Mouse (Mus musculus): Measurements from ENCODE around the gene Gsap. TPM values are rescaled to one million over a fixed set of nuclear protein-coding genes. Genes with fewer than 3 reads are reported as not detected.
"Not testable (repeated sequence)": the region's sequence is repeated elsewhere in the genome, so short reads cannot be mapped to it uniquely, and the experiment has no call there.

Gene Gsap
- total and polyA plus RNA-seq, 3 experiments, result 0.27 TPM; not detected in 2

- ATAC-seq (ENCODE audit: extremely low read depth, insufficient number of reproducible peaks, low FRiP score, poor library complexity, severe bottlenecking) (no peak), DNase-seq (ENCODE audit: low spot score) (no peak)
- peaks cover 28% of the 10 kb centered on the region for H3K27me3 ChIP-seq (ENCODE audit: insufficient read depth, low read length)
- no peaks in the 10 kb centered on the region for H3K4me1 ChIP-seq (ENCODE audit: insufficient read depth, low read depth, low read length)
- no peak for TF ChIP-seq TAL1 (conservative IDR thresholded peaks at IDR 0.05; ENCODE audit: low read depth, low read length)
- no peak for TF ChIP-seq GATA1 (IDR thresholded peaks at IDR 0.05; ENCODE audit: borderline replicate concordance, low read length)
- no peak for TF ChIP-seq GATA2 (IDR thresholded peaks at IDR 0.05; ENCODE audit: borderline replicate concordance, low read depth, low read length)
- no peak for TF ChIP-seq POLR2AphosphoS5 (IDR thresholded peaks at IDR 0.05; ENCODE audit: insufficient replicate concordance, low read depth, low read length)
- no peak for TF ChIP-seq CTCF (IDR thresholded peaks at IDR 0.05; ENCODE audit: low read depth, low read length)
- no peaks in the 10 kb centered on the region for H3K36me3 ChIP-seq (replicated peaks)
- H3K9me3 ChIP-seq (replicated peaks), result no peaks in the 10 kb centered on the region
- no peak overlapping the region for H3K4me3 ChIP-seq (ENCODE audit: low read depth, low read length)
These were observed 81.0 kb downstream of the Gsap start for GRCm38 (mm10) chr5:21267090-21267489.

GRCm38 (mm10) chr5:21269446-21269845 lies 83.4 kb downstream of the Gsap start:
- Histone ChIP-seq H3K36me3 (replicated peaks) (no peaks in the 10 kb centered on the region), H3K4me3 (ENCODE audit: low read depth, low read length) (no peak overlapping the region), H3K27me3 (ENCODE audit: insufficient read depth, low read length) (peaks cover 24% of the 10 kb centered on the region), H3K4me1 (ENCODE audit: insufficient read depth, low read depth, low read length) (no peaks in the 10 kb centered on the region), H3K9me3 (replicated peaks) (no peaks in the 10 kb centered on the region)
- no peak for TF ChIP-seq CTCF (IDR thresholded peaks at IDR 0.05; ENCODE audit: low read depth, low read length)
- TF ChIP-seq GATA2 (IDR thresholded peaks at IDR 0.05; ENCODE audit: borderline replicate concordance, low read depth, low read length), result no peak
- TF ChIP-seq TAL1 (conservative IDR thresholded peaks at IDR 0.05; ENCODE audit: low read depth, low read length), result no peak
- no peak for TF ChIP-seq GATA1 (IDR thresholded peaks at IDR 0.05; ENCODE audit: borderline replicate concordance, low read length)
- TF ChIP-seq POLR2AphosphoS5 (IDR thresholded peaks at IDR 0.05; ENCODE audit: insufficient replicate concordance, low read depth, low read length), result no peak
- DNase-seq (ENCODE audit: low spot score), result no peak
- ATAC-seq (ENCODE audit: extremely low read depth, insufficient number of reproducible peaks, low FRiP score, poor library complexity, severe bottlenecking), result no peak

GRCm38 (mm10) chr5:21270756-21271155 lies 84.7 kb downstream of the Gsap start:
- H3K27me3 ChIP-seq (ENCODE audit: insufficient read depth, low read length), result peaks cover 26% of the 10 kb centered on the region
- no peaks in the 10 kb centered on the region for H3K36me3 ChIP-seq (replicated peaks)
- DNase-seq (ENCODE audit: low spot score) (no peak), ATAC-seq (ENCODE audit: extremely low read depth, insufficient number of reproducible peaks, low FRiP score, poor library complexity, severe bottlenecking) (no peak)
- H3K4me1 ChIP-seq (ENCODE audit: insufficient read depth, low read depth, low read length), result no peaks in the 10 kb centered on the region
- no peak overlapping the region for H3K4me3 ChIP-seq (ENCODE audit: low read depth, low read length)
- no peaks in the 10 kb centered on the region for H3K9me3 ChIP-seq (replicated peaks)
- TF ChIP-seq GATA2 (IDR thresholded peaks at IDR 0.05; ENCODE audit: borderline replicate concordance, low read depth, low read length), result no peak
- no peak for TF ChIP-seq POLR2AphosphoS5 (IDR thresholded peaks at IDR 0.05; ENCODE audit: insufficient replicate concordance, low read depth, low read length)
- TF ChIP-seq CTCF (IDR thresholded peaks at IDR 0.05; ENCODE audit: low read depth, low read length), result no peak

DNA sequence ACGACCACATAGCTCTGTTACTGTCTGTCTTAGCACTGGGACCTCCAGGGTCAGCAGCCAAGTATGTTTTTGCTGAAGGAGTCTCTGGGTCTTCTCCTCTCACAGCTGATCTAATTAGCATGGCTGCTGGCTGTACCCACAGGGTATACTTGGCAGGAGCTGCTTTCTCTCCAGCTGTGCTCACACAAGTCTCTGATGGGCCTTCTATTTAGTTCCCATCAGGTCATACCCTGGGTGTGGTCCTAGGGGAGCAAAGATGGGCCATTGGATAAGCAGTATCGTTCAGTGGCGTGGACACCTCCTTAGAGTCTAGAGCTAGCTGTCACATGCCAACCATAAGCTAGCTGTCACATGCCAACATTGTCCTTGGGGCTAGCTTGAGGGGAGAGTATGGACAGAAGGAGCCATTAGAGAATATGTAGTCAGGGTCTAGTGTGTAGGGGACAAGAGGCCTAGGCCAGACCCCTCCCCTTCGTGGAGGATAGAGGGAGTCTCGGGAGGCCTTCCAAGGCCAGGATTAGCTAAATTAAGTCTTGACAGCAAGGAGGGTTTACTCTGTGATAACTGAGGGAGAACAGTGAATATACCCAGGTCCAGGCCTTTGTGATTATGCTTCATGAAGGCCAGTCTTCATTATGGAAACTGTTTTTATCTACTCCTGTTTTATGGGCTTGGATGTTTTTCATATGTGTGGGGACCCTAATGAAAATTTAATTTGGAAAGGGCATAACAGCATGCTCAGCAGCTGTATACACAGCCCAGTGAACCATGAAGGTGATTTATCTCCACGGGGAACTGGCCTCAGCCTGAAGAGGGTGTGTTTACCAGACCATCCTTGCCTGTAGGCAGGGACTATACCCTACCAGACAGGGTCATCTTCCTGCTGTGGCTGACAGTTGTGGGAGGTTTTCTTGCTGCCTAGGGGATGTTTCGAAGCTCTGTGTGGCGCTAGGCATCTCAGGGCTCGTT lies 85.6 kb downstream of the Gsap start:
- H3K9me3 ChIP-seq (replicated peaks), result no peaks in the 10 kb centered on the region
- H3K27me3 ChIP-seq (ENCODE audit: insufficient read depth, low read length), result peaks cover 26% of the 10 kb centered on the region
- DNase-seq (ENCODE audit: low spot score) (no peak), ATAC-seq (ENCODE audit: extremely low read depth, insufficient number of reproducible peaks, low FRiP score, poor library complexity, severe bottlenecking) (no peak)
- H3K4me3 ChIP-seq (ENCODE audit: low read depth, low read length), result no peak overlapping the region
- no peaks in the 10 kb centered on the region for H3K36me3 ChIP-seq (replicated peaks)
- TF ChIP-seq TAL1 (conservative IDR thresholded peaks at IDR 0.05; ENCODE audit: low read depth, low read length) (no peak), GATA1 (IDR thresholded peaks at IDR 0.05; ENCODE audit: borderline replicate concordance, low read length) (no peak), CTCF (IDR thresholded peaks at IDR 0.05; ENCODE audit: low read depth, low read length) (no peak), GATA2 (IDR thresholded peaks at IDR 0.05; ENCODE audit: borderline replicate concordance, low read depth, low read length) (no peak), POLR2AphosphoS5 (IDR thresholded peaks at IDR 0.05; ENCODE audit: insufficient replicate concordance, low read depth, low read length) (no peak)
- H3K4me1 ChIP-seq (ENCODE audit: insufficient read depth, low read depth, low read length), result no peaks in the 10 kb centered on the region

- not testable (repeated sequence) for H3K4me3 ChIP-seq (ENCODE audit: low read depth, low read length); DNase-seq (ENCODE audit: low spot score); H3K4me1 ChIP-seq (ENCODE audit: insufficient read depth, low read depth, low read length); H3K9me3 ChIP-seq (replicated peaks); H3K36me3 ChIP-seq (replicated peaks); ATAC-seq (ENCODE audit: extremely low read depth, insufficient number of reproducible peaks, low FRiP score, poor library complexity, severe bottlenecking)
- peaks cover 15% of the 10 kb centered on the region for H3K27me3 ChIP-seq (ENCODE audit: insufficient read depth, low read length)
These were observed 91.6 kb downstream of the Gsap start for GRCm38 (mm10) chr5:21277685-21278084.

GRCm38 (mm10) chr5:21283356-21284062 lies 97.5 kb downstream of the Gsap start:
- TF ChIP-seq POLR2AphosphoS5 (IDR thresholded peaks at IDR 0.05; ENCODE audit: insufficient replicate concordance, low read depth, low read length) (no peak), CTCF (IDR thresholded peaks at IDR 0.05; ENCODE audit: low read depth, low read length) (no peak), TAL1 (conservative IDR thresholded peaks at IDR 0.05; ENCODE audit: low read depth, low read length) (no peak), GATA1 (IDR thresholded peaks at IDR 0.05; ENCODE audit: borderline replicate concordance, low read length) (no peak), GATA2 (IDR thresholded peaks at IDR 0.05; ENCODE audit: borderline replicate concordance, low read depth, low read length) (no peak)
- Histone ChIP-seq H3K4me3 (ENCODE audit: low read depth, low read length) (no peak overlapping the region), H3K9me3 (replicated peaks) (no peaks in the 10 kb centered on the region), H3K27me3 (ENCODE audit: insufficient read depth, low read length) (peaks cover 10% of the 10 kb centered on the region; the same call in 1 of the 2 replicates), H3K4me1 (ENCODE audit: insufficient read depth, low read depth, low read length) (no peaks in the 10 kb centered on the region), H3K36me3 (replicated peaks) (no peaks in the 10 kb centered on the region)
- no peak for ATAC-seq (ENCODE audit: extremely low read depth, insufficient number of reproducible peaks, low FRiP score, poor library complexity, severe bottlenecking)
- DNase-seq (ENCODE audit: low spot score), result no peak
